Mouse (Mus musculus) stomach, embryonic 16.5 days (tissue): ENCODE measurements around the gene Dnajc5. TPM values are rescaled to one million over a fixed set of nuclear protein-coding genes. Genes with fewer than 3 reads are reported as not detected.
A peak's percentile ranks its signal among the peaks of the same experiment; 100 is the strongest.

Experiments used
- ATAC-seq: fragments of 200-750 bp; cut with Nextera tagmentation; 2 replicates; pipeline ENCODE4 v1.8.0; 2017; ENCODE audit warnings: moderate number of reproducible peaks, moderate TSS enrichment; ENCODE audit not compliant: insufficient read depth, low FRiP score
- H3K27ac ChIP-seq: fragments of 300-500 bp; sonication (generic); 2 replicates; pipeline ENCODE4 v1.5.1; 2014; ENCODE audit warnings: low read length
- H3K27me3 ChIP-seq: fragments of 300-500 bp; sonication (generic); 2 replicates; pipeline ENCODE4 v1.6.1; 2014; ENCODE audit warnings: low read length, control low read depth, mixed read lengths; ENCODE audit not compliant: control insufficient read depth, insufficient read depth
- H3K36me3 ChIP-seq: fragments of 300-500 bp; sonication (generic); 2 replicates; pipeline ENCODE4 v1.6.1; 2014; ENCODE audit warnings: low read length; ENCODE audit not compliant: control insufficient read depth, insufficient read depth
- H3K4me1 ChIP-seq: fragments of 300-500 bp; sonication (generic); 2 replicates; pipeline ENCODE4 v1.6.1; 2014; ENCODE audit warnings: low read length, control low read depth, mixed read lengths; ENCODE audit not compliant: control insufficient read depth, insufficient read depth
- H3K4me2 ChIP-seq: fragments of 300-500 bp; sonication (generic); 2 replicates; pipeline ENCODE4 v1.6.1; 2014; ENCODE audit warnings: low read depth, low read length, mixed read lengths
- H3K4me3 ChIP-seq: fragments of 300-500 bp; sonication (generic); replicated peaks from 2 replicates; pipeline ENCODE4 v1.5.1; 2014; ENCODE audit warnings: mild to moderate bottlenecking, low read length
- H3K9ac ChIP-seq: fragments of 300-500 bp; sonication (generic); 2 replicates; pipeline ENCODE4 v1.6.1; 2014; ENCODE audit warnings: low read length
- H3K9me3 ChIP-seq: fragments of 300-500 bp; sonication (generic); replicated peaks from 2 replicates; pipeline ENCODE4 v1.6.1; 2016; ENCODE audit warnings: low read length, control low read depth; ENCODE audit not compliant: control insufficient read depth
- WGBS: fragments of 180-500 bp; shearing (Covaris S2); extraction: QIAGEN DNeasy Blood & Tissue Kit; methylation state at CpG from one replicate; pipeline ENCODE4 v1.1.7; 2014; 5-methylcytosine and 5-hydroxymethylcytosine counted together
- polyA plus RNA-seq: library from polyadenylated mRNA; unstranded; fragments of >200 nt; fragmentation: Nextera tagmentation; extraction: Ambion mirVana; gene quantifications from 2 replicates; pipeline ENCODE4 v1.2.1, GENCODE M21; 2015

The Dnajc5 gene
- polyA plus RNA-seq, 1 experiment from 2014 or later: 77.5 TPM

- peak; percentile 88 for ATAC-seq
- H3K4me2 ChIP-seq: peak overlapping the region; percentile 97
- no peaks in the 10 kb centered on the region for H3K9me3 ChIP-seq
- peaks cover 34% of the 10 kb centered on the region for H3K4me1 ChIP-seq
- peak overlapping the region; percentile 80 for H3K4me3 ChIP-seq
- WGBS: 0% methylated on average over 11 of the region's 11 CpGs
- H3K9ac ChIP-seq: peak overlapping the region; percentile 96
- H3K27me3 ChIP-seq: no peaks in the 10 kb centered on the region
- peaks cover 12% of the 10 kb centered on the region for H3K36me3 ChIP-seq
- H3K27ac ChIP-seq: peak overlapping the region; percentile 98
Measured at GRCm38 (mm10) chr2:181581016-181581401, 60.7 kb downstream of the Dnajc5 start.

GRCm38 (mm10) chr2:181581402-181582120 is 61.3 kb downstream of the Dnajc5 start:
- peak overlapping the region; percentile 98 for H3K27ac ChIP-seq
- peak overlapping the region; percentile 80 for H3K4me3 ChIP-seq
- peaks cover 17% of the 10 kb centered on the region for H3K36me3 ChIP-seq
- no peaks in the 10 kb centered on the region for H3K27me3 ChIP-seq
- under 1% methylated on average over 49 of the region's 49 CpGs for WGBS
- H3K4me2 ChIP-seq: peak overlapping the region; percentile 97
- H3K4me1 ChIP-seq: peaks cover 34% of the 10 kb centered on the region
- ATAC-seq: peak; percentile 83
- no peaks in the 10 kb centered on the region for H3K9me3 ChIP-seq
- H3K9ac ChIP-seq: peak overlapping the region; percentile 96

- no peak for ATAC-seq
- Histone ChIP-seq H3K9me3 (no peaks in the 10 kb centered on the region), H3K9ac (peak overlapping the region; percentile 96; the same call in 1 of the 2 replicates), H3K36me3 (peaks cover 19% of the 10 kb centered on the region), H3K4me3 (no peak overlapping the region), H3K27ac (peak overlapping the region; percentile 98; the same call in 1 of the 2 replicates), H3K4me1 (peaks cover 34% of the 10 kb centered on the region), H3K4me2 (peak overlapping the region; percentile 97), H3K27me3 (no peaks in the 10 kb centered on the region)
- 75% methylated on average over 2 of the region's 2 CpGs for WGBS
Measured at GRCm38 (mm10) chr2:181582358-181582757, 62.1 kb downstream of the Dnajc5 start.

GRCm38 (mm10) chr2:181582939-181583338 is 62.7 kb downstream of the Dnajc5 start:
- no peak overlapping the region for H3K9ac ChIP-seq
- no peak overlapping the region for H3K27ac ChIP-seq
- ATAC-seq: no peak
- WGBS: 76% methylated on average over 1 of the region's 1 CpGs
- no peak overlapping the region for H3K4me2 ChIP-seq
- no peaks in the 10 kb centered on the region for H3K27me3 ChIP-seq
- peaks cover 31% of the 10 kb centered on the region for H3K4me1 ChIP-seq
- peaks cover 19% of the 10 kb centered on the region for H3K36me3 ChIP-seq
- no peak overlapping the region for H3K4me3 ChIP-seq
- no peaks in the 10 kb centered on the region for H3K9me3 ChIP-seq

GRCm38 (mm10) chr2:181583460-181584257 is 63.4 kb downstream of the Dnajc5 start:
- Histone ChIP-seq H3K4me1 (peaks cover 24% of the 10 kb centered on the region), H3K27ac (no peak overlapping the region), H3K9me3 (no peaks in the 10 kb centered on the region), H3K36me3 (peaks cover 19% of the 10 kb centered on the region), H3K9ac (no peak overlapping the region), H3K4me2 (no peak overlapping the region), H3K27me3 (no peaks in the 10 kb centered on the region), H3K4me3 (no peak overlapping the region)
- 85% methylated on average over 3 of the region's 3 CpGs for WGBS
- ATAC-seq: no peak

GRCm38 (mm10) chr2:181584411-181584942 is 64.2 kb downstream of the Dnajc5 start, which contains the start of gene Uckl1:
Uckl1 (minus strand) TSS chr2:181584892.
- Histone ChIP-seq H3K27ac (no peak within 1 kb of the TSS), H3K9ac (no peak within 1 kb of the TSS), H3K27me3 (no peaks in the 10 kb centered on the region), H3K36me3 (peaks cover 19% of the 10 kb centered on the region), H3K9me3 (no peaks in the 10 kb centered on the region), H3K4me1 (peaks cover 16% of the 10 kb centered on the region), H3K4me3 (no peak within 1 kb of the TSS), H3K4me2 (no peak within 1 kb of the TSS)
- no peak for ATAC-seq
- WGBS: 91% methylated on average over 4 of the region's 4 CpGs

- H3K4me3 ChIP-seq: no peak overlapping the region
- H3K36me3 ChIP-seq: peaks cover 25% of the 10 kb centered on the region
- ATAC-seq: no peak
- 92% methylated on average over 5 of the region's 5 CpGs for WGBS
- no peaks in the 10 kb centered on the region for H3K9me3 ChIP-seq
- H3K4me1 ChIP-seq: peaks cover 6% of the 10 kb centered on the region
- H3K27me3 ChIP-seq: no peaks in the 10 kb centered on the region
- H3K27ac ChIP-seq: no peak overlapping the region
- no peak overlapping the region for H3K9ac ChIP-seq
- no peak overlapping the region for H3K4me2 ChIP-seq
Measured at GRCm38 (mm10) chr2:181585506-181585905, 65.2 kb downstream of the Dnajc5 start.

GRCm38 (mm10) chr2:181586124-181586523 is 65.8 kb downstream of the Dnajc5 start:
- Histone ChIP-seq H3K27ac (no peak overlapping the region), H3K36me3 (peaks cover 25% of the 10 kb centered on the region), H3K4me2 (no peak overlapping the region)

GRCm38 (mm10) chr2:181587796-181588195 is 67.5 kb downstream of the Dnajc5 start:
- peaks cover 9% of the 10 kb centered on the region for H3K4me1 ChIP-seq
- 77% methylated on average over 6 of the region's 6 CpGs for WGBS

More at GRCm38 (mm10) chr2:181586124-181586523, 65.8 kb downstream of the Dnajc5 start:
- Histone ChIP-seq H3K4me1 (peaks cover 7% of the 10 kb centered on the region), H3K4me3 (no peak overlapping the region), H3K9me3 (no peaks in the 10 kb centered on the region), H3K9ac (no peak overlapping the region), H3K27me3 (no peaks in the 10 kb centered on the region)
- ATAC-seq: no peak
- 86% methylated on average over 3 of the region's 3 CpGs for WGBS

More at GRCm38 (mm10) chr2:181587796-181588195, 67.5 kb downstream of the Dnajc5 start:
- Histone ChIP-seq H3K4me2 (no peak overlapping the region), H3K9me3 (no peaks in the 10 kb centered on the region), H3K36me3 (peaks cover 25% of the 10 kb centered on the region), H3K4me3 (no peak overlapping the region), H3K9ac (no peak overlapping the region), H3K27me3 (no peaks in the 10 kb centered on the region), H3K27ac (no peak overlapping the region)
- no peak for ATAC-seq
